Mouse (Mus musculus) urinary bladder, adult 2 months (tissue): ENCODE results near the gene Lrrn2. TPM values are rescaled to one million over a fixed set of nuclear protein-coding genes. Genes with fewer than 3 reads are reported as not detected.
"Not testable (repeated sequence)": the region's sequence is repeated elsewhere in the genome, so short reads cannot be mapped to it uniquely, and the experiment has no call there.

Source experiments
- DNase-seq: peaks from one replicate; pipeline ENCODE4 v3.0.0; 2022; ENCODE audit warnings: low spot score
- polyA plus RNA-seq: library from polyadenylated mRNA; depleted of rRNA; stranded (reverse); fragments of >200 nt; gene quantifications from 2 replicates; pipeline ENCODE4 v1.2.3, GENCODE M21; 2012; rRNA removed

The Lrrn2 gene
- polyA plus RNA-seq, 1 experiment: 2.5 TPM

- no peak for DNase-seq
These were observed 50.2 kb downstream of the Lrrn2 start for GRCm38 (mm10) chr1:132930291-132930690.

- DNase-seq: no peak
These were observed 52.3 kb downstream of the Lrrn2 start for GRCm38 (mm10) chr1:132932421-132932820.

- DNase-seq: no peak
These were observed 54.8 kb downstream of the Lrrn2 start for GRCm38 (mm10) chr1:132934856-132935255.

- no peak for DNase-seq
These were observed 57.4 kb downstream of the Lrrn2 start for GRCm38 (mm10) chr1:132937296-132938030.

GRCm38 (mm10) chr1:132938975-132939374 lies 58.9 kb downstream of the Lrrn2 start:
- DNase-seq: no peak

- no peak for DNase-seq
These were observed 65.8 kb downstream of the Lrrn2 start for GRCm38 (mm10) chr1:132945826-132946225.

- DNase-seq: no peak
These were observed 67.7 kb downstream of the Lrrn2 start for GRCm38 (mm10) chr1:132947811-132948210.

- no peak for DNase-seq
These were observed 76.7 kb downstream of the Lrrn2 start for GRCm38 (mm10) chr1:132956809-132957208.

GRCm38 (mm10) chr1:132961751-132962150 lies 81.7 kb downstream of the Lrrn2 start:
- no peak for DNase-seq

GRCm38 (mm10) chr1:132964106-132964505 lies 84.0 kb downstream of the Lrrn2 start:
- DNase-seq: no peak

GRCm38 (mm10) chr1:132964691-132965090 lies 84.6 kb downstream of the Lrrn2 start:
- DNase-seq: no peak

- DNase-seq: peak; percentile 30
These were observed 88.6 kb downstream of the Lrrn2 start for GRCm38 (mm10) chr1:132968659-132969058.

- no peak for DNase-seq
These were observed 97.3 kb downstream of the Lrrn2 start for GRCm38 (mm10) chr1:132977402-132977801.

- no peak for DNase-seq
These were observed 101.2 kb downstream of the Lrrn2 start for GRCm38 (mm10) chr1:132981232-132981631.

GRCm38 (mm10) chr1:132982728-132983127 lies 102.7 kb downstream of the Lrrn2 start:
- DNase-seq: no peak

GRCm38 (mm10) chr1:132988556-132989459 lies 108.7 kb downstream of the Lrrn2 start:
- DNase-seq: not testable (repeated sequence)

Other genes with a start within 250 kb of the Lrrn2 start
- gene Nfasc, start 138.5 kb upstream of the Lrrn2 start, polyA plus RNA-seq: 3.3 and 4.7 TPM in 2 replicates
- gene Mdm4, start 150.3 kb downstream of the Lrrn2 start, polyA plus RNA-seq: 80.1 and 92.2 TPM in 2 replicates
- gene Pik3c2b, start 165.4 kb downstream of the Lrrn2 start, polyA plus RNA-seq: 11.6 and 13.1 TPM in 2 replicates